Mouse (Mus musculus): ENCODE data around the gene Dcps. TPM values are rescaled to one million over a fixed set of nuclear protein-coding genes. Genes with fewer than 3 reads are reported as not detected.

Gene Dcps
- polyA plus RNA-seq, 1 experiment from 2014 or later = 23.7 TPM

DNA sequence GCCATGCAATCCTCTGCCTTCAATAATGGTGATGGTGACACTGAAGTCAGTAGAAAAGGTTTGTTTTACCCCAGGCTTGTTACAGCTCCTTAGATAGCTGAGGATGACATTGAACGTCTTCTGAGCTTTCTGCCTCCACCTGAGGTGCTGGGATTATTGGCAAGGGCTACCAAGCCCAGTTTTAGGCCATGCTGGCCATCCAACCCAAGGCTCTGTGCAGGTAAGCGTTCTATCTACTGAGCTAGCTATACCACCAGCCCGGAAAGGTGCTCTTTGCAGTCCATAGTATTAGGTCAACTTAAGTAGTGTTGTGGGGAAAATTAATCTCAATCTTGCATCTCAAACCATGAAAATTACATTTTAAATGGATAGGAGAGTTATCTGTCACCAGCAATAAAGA, 21.8 kb upstream of the Dcps start:
- Histone ChIP-seq H3K36me3 (replicated peaks; ENCODE audit: insufficient read depth, low read length) (no peaks in the 10 kb centered on the region), H3K4me1 (ENCODE audit: insufficient read depth) (peaks cover 18% of the 10 kb centered on the region), H3K27ac (ENCODE audit: low read depth) (no peak overlapping the region), H3K4me2 (ENCODE audit: low read depth, low read length) (peak overlapping the region; percentile 86; the same call in 1 of the 2 replicates), H3K4me3 (ENCODE audit: low read depth, low read length) (no peak overlapping the region), H3K27me3 (ENCODE audit: insufficient read depth, low read length) (no peaks in the 10 kb centered on the region), H3K9me3 (ENCODE audit: low read length) (no peaks in the 10 kb centered on the region), H3K9ac (replicated peaks) (no peak overlapping the region)
- no peak for ATAC-seq
- WGBS (ENCODE audit: insufficient replicate concordance) = 76% methylated on average over 3 of the region's 3 CpGs
- DNase-seq = no peak
- TF ChIP-seq EP300 (IDR thresholded peaks at IDR 0.05; ENCODE audit: low read depth) (no peak), CTCF (IDR thresholded peaks at IDR 0.05; ENCODE audit: low read depth) (no peak)

DNA sequence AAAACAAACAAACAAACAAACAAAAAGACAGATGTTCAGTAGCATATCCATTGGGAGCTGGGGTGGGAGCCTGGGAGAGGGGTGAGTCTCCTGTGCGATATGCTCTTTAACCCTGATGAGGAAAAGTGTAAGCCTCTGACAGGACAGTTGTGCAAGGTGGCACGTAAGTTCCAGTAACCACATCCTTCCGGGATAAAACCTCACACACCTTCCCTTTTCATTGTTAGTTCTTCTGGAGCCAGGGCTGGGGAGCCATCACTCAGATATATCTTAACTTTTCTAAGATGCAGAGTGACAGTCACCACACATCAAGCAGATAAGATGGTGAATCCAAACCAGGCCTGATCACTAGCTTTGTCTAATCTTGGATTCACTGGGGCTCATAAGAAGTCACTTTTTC, 18.2 kb upstream of the Dcps start:
- Histone ChIP-seq H3K9ac (replicated peaks) (no peak overlapping the region), H3K4me2 (ENCODE audit: low read depth, low read length) (no peak overlapping the region), H3K36me3 (replicated peaks; ENCODE audit: insufficient read depth, low read length) (peaks cover 27% of the 10 kb centered on the region), H3K4me3 (ENCODE audit: low read depth, low read length) (no peak overlapping the region), H3K27me3 (ENCODE audit: insufficient read depth, low read length) (no peaks in the 10 kb centered on the region), H3K4me1 (ENCODE audit: insufficient read depth) (peaks cover 9% of the 10 kb centered on the region), H3K27ac (ENCODE audit: low read depth) (no peak overlapping the region), H3K9me3 (ENCODE audit: low read length) (no peaks in the 10 kb centered on the region)
- 73% methylated on average over 3 of the region's 3 CpGs for WGBS (ENCODE audit: insufficient replicate concordance)
- TF ChIP-seq CTCF (IDR thresholded peaks at IDR 0.05; ENCODE audit: low read depth) (no peak), EP300 (IDR thresholded peaks at IDR 0.05; ENCODE audit: low read depth) (no peak)
- ATAC-seq (no peak), DNase-seq (no peak)

DNA sequence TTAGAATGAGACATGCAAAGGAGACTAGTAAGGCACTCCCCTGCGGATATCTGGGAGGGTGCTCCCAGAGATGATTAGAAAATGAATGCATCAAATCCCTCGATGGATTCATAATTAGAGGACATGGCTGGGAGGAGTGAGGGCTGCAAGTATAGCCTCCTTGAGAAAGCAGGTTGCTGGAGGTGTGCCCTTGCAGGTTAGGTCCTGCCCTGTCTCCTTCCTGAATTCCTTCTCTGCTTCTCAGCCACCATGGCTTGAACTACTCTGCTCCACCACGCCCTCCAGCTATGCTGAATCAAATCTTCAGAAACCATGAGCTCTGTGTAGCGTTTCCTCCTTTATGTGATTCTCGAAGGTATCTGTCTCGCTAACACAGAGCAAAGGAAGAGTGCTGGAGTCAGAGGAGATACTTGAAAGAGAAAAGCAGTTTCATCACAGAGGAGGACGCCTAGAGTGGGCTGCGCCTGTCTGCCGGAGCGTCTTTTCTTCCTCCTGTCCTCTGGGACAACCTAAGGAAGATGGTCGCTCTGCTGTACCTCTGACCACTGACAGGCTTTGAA, 17.2 kb upstream of the Dcps start:
- 81% methylated on average over 11 of the region's 11 CpGs for WGBS (ENCODE audit: insufficient replicate concordance)
- TF ChIP-seq CTCF (IDR thresholded peaks at IDR 0.05; ENCODE audit: low read depth) (no peak), EP300 (IDR thresholded peaks at IDR 0.05; ENCODE audit: low read depth) (no peak)

DNA sequence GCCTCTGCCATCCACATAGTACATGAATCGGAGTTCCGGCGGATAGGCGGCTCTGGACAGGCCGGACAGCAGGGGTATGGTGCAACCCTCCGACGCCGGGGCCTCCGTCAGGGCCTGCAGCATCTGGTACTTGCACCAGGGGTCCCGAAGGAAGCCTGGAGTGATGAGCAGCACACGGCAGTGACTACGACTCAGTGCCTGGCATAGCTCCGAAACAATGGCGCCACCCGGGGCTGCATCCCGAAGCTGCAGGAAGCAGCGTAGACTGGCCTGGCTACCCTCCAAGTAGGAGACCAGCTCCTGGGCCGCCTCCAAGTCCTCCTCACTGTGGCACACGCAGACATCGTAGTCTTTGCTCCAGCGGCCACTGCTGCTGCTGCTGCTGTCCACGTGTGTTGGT, 12.8 kb upstream of the Dcps start:
- Histone ChIP-seq H3K4me2 (ENCODE audit: low read depth, low read length) (no peak overlapping the region), H3K27me3 (ENCODE audit: insufficient read depth, low read length) (no peaks in the 10 kb centered on the region), H3K9ac (replicated peaks) (no peak overlapping the region), H3K4me3 (ENCODE audit: low read depth, low read length) (no peak overlapping the region), H3K36me3 (replicated peaks; ENCODE audit: insufficient read depth, low read length) (peaks cover 51% of the 10 kb centered on the region), H3K4me1 (ENCODE audit: insufficient read depth) (peaks cover 2% of the 10 kb centered on the region; the same call in 1 of the 2 replicates), H3K27ac (ENCODE audit: low read depth) (no peak overlapping the region), H3K9me3 (ENCODE audit: low read length) (no peaks in the 10 kb centered on the region)
- TF ChIP-seq EP300 (IDR thresholded peaks at IDR 0.05; ENCODE audit: low read depth) = no peak
- TF ChIP-seq CTCF (IDR thresholded peaks at IDR 0.05; ENCODE audit: low read depth) = 0 out of 2 replicates have a peak, but pooled peaks have one; percentile 8
- no peak for ATAC-seq
- WGBS (ENCODE audit: insufficient replicate concordance) = 85% methylated on average over 22 of the region's 22 CpGs
- peak; percentile 22 for DNase-seq

More for the DNA sequence above, 17.2 kb upstream of the Dcps start:
- no peak overlapping the region for H3K9ac ChIP-seq (replicated peaks)
- no peak overlapping the region for H3K4me3 ChIP-seq (ENCODE audit: low read depth, low read length)
- ATAC-seq (no peak), DNase-seq (no peak)
- no peaks in the 10 kb centered on the region for H3K9me3 ChIP-seq (ENCODE audit: low read length)
- no peak overlapping the region for H3K27ac ChIP-seq (ENCODE audit: low read depth)
- no peaks in the 10 kb centered on the region for H3K27me3 ChIP-seq (ENCODE audit: insufficient read depth, low read length)
- peaks cover 35% of the 10 kb centered on the region for H3K36me3 ChIP-seq (replicated peaks; ENCODE audit: insufficient read depth, low read length)
- H3K4me2 ChIP-seq (ENCODE audit: low read depth, low read length) = no peak overlapping the region
- H3K4me1 ChIP-seq (ENCODE audit: insufficient read depth) = peaks cover 6% of the 10 kb centered on the region

DNA sequence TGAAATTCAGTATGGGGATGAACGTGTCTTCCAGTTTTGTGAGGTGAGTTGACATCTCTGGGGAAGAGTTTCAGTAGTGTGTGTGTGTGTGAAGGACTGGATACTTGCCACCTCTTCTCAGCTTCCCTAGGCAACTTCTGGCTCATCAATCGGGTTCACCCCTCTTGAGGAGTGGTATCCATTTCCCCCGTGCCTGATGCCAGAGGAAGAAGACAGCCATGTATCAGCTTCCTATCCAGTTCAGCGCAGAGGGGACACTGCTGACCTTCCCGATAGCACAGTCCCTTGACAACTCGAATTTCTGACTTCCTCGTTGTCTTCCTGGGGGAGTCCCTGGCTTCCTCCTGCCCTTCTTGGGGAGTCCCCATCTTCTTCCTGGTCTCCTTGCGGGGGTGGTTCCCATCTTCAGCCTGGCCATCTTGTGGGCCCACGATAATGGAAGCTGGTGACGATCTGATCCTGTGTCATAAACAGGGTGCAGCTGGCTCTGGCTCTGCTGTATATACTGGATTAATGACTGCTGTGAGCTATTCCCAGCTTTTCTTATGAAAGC, 11.6 kb upstream of the Dcps start:
- DNase-seq (no peak), ATAC-seq (no peak)
- Histone ChIP-seq H3K36me3 (replicated peaks; ENCODE audit: insufficient read depth, low read length) (peaks cover 51% of the 10 kb centered on the region), H3K27ac (ENCODE audit: low read depth) (no peak overlapping the region), H3K4me1 (ENCODE audit: insufficient read depth) (peaks cover 7% of the 10 kb centered on the region; the same call in 1 of the 2 replicates), H3K4me2 (ENCODE audit: low read depth, low read length) (no peak overlapping the region), H3K4me3 (ENCODE audit: low read depth, low read length) (no peak overlapping the region), H3K27me3 (ENCODE audit: insufficient read depth, low read length) (no peaks in the 10 kb centered on the region), H3K9me3 (ENCODE audit: low read length) (no peaks in the 10 kb centered on the region), H3K9ac (replicated peaks) (no peak overlapping the region)
- WGBS (ENCODE audit: insufficient replicate concordance) = 68% methylated on average over 10 of the region's 10 CpGs
- no peak for TF ChIP-seq CTCF (IDR thresholded peaks at IDR 0.05; ENCODE audit: low read depth)
- TF ChIP-seq EP300 (IDR thresholded peaks at IDR 0.05; ENCODE audit: low read depth) = no peak

DNA sequence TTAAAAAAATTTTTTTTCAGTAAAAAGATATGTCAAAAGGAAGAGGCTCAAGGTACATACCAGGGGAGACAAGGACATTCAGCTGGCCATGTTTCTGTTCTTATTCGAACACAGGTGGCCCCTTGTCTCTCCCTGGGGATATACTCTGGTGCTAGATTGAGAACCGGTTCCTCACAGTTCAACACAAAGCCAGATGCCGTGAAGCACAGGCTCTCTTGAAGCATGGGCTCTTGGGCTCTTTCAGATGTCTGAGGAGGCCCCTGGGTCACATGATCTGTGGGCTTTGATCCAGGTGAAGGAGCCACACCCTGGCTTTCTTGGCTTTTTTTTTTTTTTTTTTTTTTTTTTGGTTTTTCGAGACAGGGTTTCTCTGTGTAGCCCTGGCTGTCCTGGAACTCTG, 10.6 kb upstream of the Dcps start:
- 72% methylated on average over 4 of the region's 4 CpGs for WGBS (ENCODE audit: insufficient replicate concordance)
- H3K4me1 ChIP-seq (ENCODE audit: insufficient read depth) = peaks cover 7% of the 10 kb centered on the region; the same call in 1 of the 2 replicates
- no peak overlapping the region for H3K4me3 ChIP-seq (ENCODE audit: low read depth, low read length)

More for the DNA sequence above, 10.6 kb upstream of the Dcps start:
- H3K9ac ChIP-seq (replicated peaks) = no peak overlapping the region
- H3K27me3 ChIP-seq (ENCODE audit: insufficient read depth, low read length) = no peaks in the 10 kb centered on the region
- H3K9me3 ChIP-seq (ENCODE audit: low read length) = no peaks in the 10 kb centered on the region
- H3K27ac ChIP-seq (ENCODE audit: low read depth) = no peak overlapping the region
- ATAC-seq (no peak), DNase-seq (peak; percentile 21)
- TF ChIP-seq CTCF (IDR thresholded peaks at IDR 0.05; ENCODE audit: low read depth) (no peak), EP300 (IDR thresholded peaks at IDR 0.05; ENCODE audit: low read depth) (no peak)
- no peak overlapping the region for H3K4me2 ChIP-seq (ENCODE audit: low read depth, low read length)
- H3K36me3 ChIP-seq (replicated peaks; ENCODE audit: insufficient read depth, low read length) = peaks cover 48% of the 10 kb centered on the region
